Mouse (Mus musculus) stomach, postnatal 0 days (tissue): ENCODE data around the gene Atxn7l1.

Experiments
- CTCF ChIP-seq: IDR thresholded peaks from 2 replicates; pipeline ENCODE4 v1.5.1; 2016; ENCODE audit warnings: antibody characterized with exemption, low read depth, mild to moderate bottlenecking, moderate library complexity
- EP300 ChIP-seq: optimal IDR thresholded peaks from 2 replicates; pipeline ENCODE3; 2016; ENCODE audit warnings: antibody characterized with exemption

DNA sequence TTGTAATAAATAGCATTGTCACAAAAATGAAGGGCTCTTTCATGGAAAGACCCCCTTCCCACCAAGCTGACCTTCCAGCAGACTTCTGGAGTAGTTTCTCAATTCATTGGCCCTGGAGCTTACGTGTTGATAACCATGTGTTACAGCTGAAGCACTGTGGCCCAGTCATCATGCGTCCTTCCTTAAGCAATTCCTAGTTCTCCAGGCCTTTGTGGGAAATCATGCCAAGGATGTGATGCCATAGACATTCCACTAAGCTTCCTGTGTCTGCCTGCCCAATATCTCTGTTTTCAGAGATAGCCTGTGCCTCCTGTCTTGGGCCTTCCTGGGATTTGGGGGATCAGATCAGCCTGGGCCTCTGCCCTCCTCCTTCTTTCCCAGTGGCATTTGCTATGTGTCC, 32.9 kb downstream of the Atxn7l1 start:
- no peak for TF ChIP-seq CTCF
- no peak for TF ChIP-seq EP300
